Mouse (Mus musculus) ES-E14 (cell line): Measurements from ENCODE around the gene Iqschfp.

Experiments used
- HCFC1 ChIP-seq: IDR thresholded peaks from 2 replicates; pipeline ENCODE4 v1.6.1; 2012; ENCODE audit warnings: low read length, inconsistent platforms, borderline replicate concordance; ENCODE audit not compliant: insufficient read depth
- ZNF384 ChIP-seq: IDR thresholded peaks from 2 replicates; pipeline ENCODE4 v1.6.1; 2012; ENCODE audit warnings: low read depth, low read length, inconsistent platforms

- no peak for TF ChIP-seq ZNF384
- TF ChIP-seq HCFC1 = no peak
Measured at GRCm38 (mm10) chr3:68563922-68564321, 671.9 kb downstream of the Iqschfp start.
